Mouse (Mus musculus): ENCODE measurements around the gene Igsf11. TPM values are rescaled to one million over a fixed set of nuclear protein-coding genes. Genes with fewer than 3 reads are reported as not detected.

Gene Igsf11
- polyA plus RNA-seq, 2 experiments, result 0.03 to 0.16 TPM

DNA sequence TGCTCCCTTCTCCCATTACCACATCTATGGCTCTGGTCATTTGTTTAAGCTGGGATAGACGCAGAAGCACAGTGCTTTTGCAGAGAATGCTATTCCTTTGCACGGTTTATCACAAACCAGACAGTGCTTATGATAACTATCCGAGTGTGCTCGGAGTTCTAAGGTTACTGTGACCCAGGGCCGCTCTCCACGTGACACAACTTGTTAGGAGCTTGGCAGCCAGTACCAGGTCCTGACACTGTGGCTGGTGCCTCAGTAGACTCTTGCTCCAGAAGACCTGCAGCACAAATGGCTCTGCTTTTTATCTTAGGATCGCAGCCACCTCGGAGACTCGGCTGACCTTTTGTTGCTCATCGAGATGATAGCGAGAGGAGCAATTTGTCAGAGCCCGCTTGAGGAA lies 164.5 kb downstream of the Igsf11 start:
- Histone ChIP-seq H3K4me3 (ENCODE audit: insufficient read depth in 1 of 2, low read depth in 2 of 2, low read length in 2 of 2) (no peak overlapping the region), H3K9ac (replicated peaks) (no peak overlapping the region), H3K27me3 (ENCODE audit: control insufficient read depth, insufficient read depth, low read length) (no peaks in the 10 kb centered on the region), H3K9me3 (ENCODE audit: control insufficient read depth, low read length) (no peaks in the 10 kb centered on the region), H3K36me3 (replicated peaks; ENCODE audit: control insufficient read depth, insufficient read depth, low read depth) (no peaks in the 10 kb centered on the region), H3K4me1 (replicated peaks; ENCODE audit: control insufficient read depth in 2 of 2, insufficient read depth in 2 of 2, low read length in 1 of 2) (no peaks in the 10 kb centered on the region), H3K4me2 (ENCODE audit: low read depth) (no peak overlapping the region), H3K27ac (no peak overlapping the region)
- ATAC-seq (ENCODE audit: insufficient read depth) (no peak), DNase-seq (ENCODE audit: low read depth in 3 of 3, low spot score in 3 of 3) (no peak)
- no peak for TF ChIP-seq EP300 (IDR thresholded peaks at IDR 0.05; ENCODE audit: low read depth)
- no peak for TF ChIP-seq CTCF (IDR thresholded peaks at IDR 0.05; ENCODE audit: low read depth)
- WGBS (ENCODE audit: insufficient replicate concordance), result 35% methylated on average over 12 of the region's 12 CpGs

DNA sequence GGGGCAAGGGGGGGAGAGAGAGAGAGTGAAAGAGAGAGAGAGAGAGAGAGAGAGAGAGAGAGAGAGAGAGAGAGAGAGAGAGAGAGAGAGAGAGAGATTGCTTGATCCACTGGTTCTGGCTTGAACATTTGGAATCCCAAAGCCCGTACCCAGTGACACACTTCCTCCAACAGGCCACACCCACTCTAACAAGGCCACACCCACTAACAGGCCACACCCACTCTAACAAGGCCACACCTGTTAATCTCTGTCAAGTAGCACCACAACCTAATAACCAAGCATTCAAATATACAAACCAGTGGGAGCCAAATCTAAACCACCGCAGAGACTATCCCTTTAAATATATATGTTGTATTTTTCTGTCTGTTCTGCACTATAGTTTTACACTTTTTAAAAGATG lies 166.4 kb downstream of the Igsf11 start:
- DNase-seq (ENCODE audit: low read depth in 3 of 3, low spot score in 3 of 3), result no peak
- no peak for ATAC-seq (ENCODE audit: insufficient read depth)

DNA sequence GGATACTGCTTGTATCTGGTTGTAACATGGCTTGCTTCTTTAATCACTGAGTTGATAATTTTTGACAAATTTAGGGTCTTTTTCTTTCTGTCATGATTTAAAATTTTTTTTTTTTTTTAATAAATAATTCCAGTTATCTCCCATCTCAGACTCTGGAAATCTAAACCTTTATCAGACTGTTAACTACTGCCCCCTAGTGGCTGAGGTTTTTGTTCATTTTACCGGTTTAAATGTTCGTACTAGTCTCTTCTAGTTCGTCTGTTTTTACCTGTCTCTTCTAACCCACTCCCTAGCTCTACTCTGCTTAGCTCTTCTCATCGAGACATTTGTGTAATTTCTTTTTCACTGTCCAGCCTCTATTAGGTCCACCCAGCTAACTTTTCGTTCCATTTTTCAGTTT lies 170.1 kb downstream of the Igsf11 start:
- ATAC-seq (ENCODE audit: insufficient read depth), result no peak
- Histone ChIP-seq H3K4me2 (ENCODE audit: low read depth) (no peak overlapping the region), H3K9me3 (ENCODE audit: control insufficient read depth, low read length) (no peaks in the 10 kb centered on the region), H3K36me3 (replicated peaks; ENCODE audit: control insufficient read depth, insufficient read depth, low read depth) (no peaks in the 10 kb centered on the region), H3K27me3 (ENCODE audit: control insufficient read depth, insufficient read depth, low read length) (no peaks in the 10 kb centered on the region), H3K9ac (replicated peaks) (no peak overlapping the region), H3K27ac (no peak overlapping the region), H3K4me1 (replicated peaks; ENCODE audit: control insufficient read depth in 2 of 2, insufficient read depth in 2 of 2, low read length in 1 of 2) (no peaks in the 10 kb centered on the region), H3K4me3 (ENCODE audit: insufficient read depth in 1 of 2, low read depth in 2 of 2, low read length in 2 of 2) (no peak overlapping the region)
- 20% methylated on average over 5 of the region's 5 CpGs for WGBS (ENCODE audit: insufficient replicate concordance)
- no peak for DNase-seq (ENCODE audit: low read depth in 3 of 3, low spot score in 3 of 3)
- TF ChIP-seq CTCF (IDR thresholded peaks at IDR 0.05; ENCODE audit: low read depth) (peak; percentile 35; the same call in 1 of the 2 replicates), EP300 (IDR thresholded peaks at IDR 0.05; ENCODE audit: low read depth) (no peak)

More for the DNA sequence above, 166.4 kb downstream of the Igsf11 start:
- no peak overlapping the region for H3K27ac ChIP-seq
- no peaks in the 10 kb centered on the region for H3K36me3 ChIP-seq (replicated peaks; ENCODE audit: control insufficient read depth, insufficient read depth, low read depth)
- WGBS (ENCODE audit: insufficient replicate concordance), result 74% methylated on average over 2 of the region's 2 CpGs
- no peak overlapping the region for H3K9ac ChIP-seq (replicated peaks)
- no peaks in the 10 kb centered on the region for H3K27me3 ChIP-seq (ENCODE audit: control insufficient read depth, insufficient read depth, low read length)
- H3K9me3 ChIP-seq (ENCODE audit: control insufficient read depth, low read length), result no peaks in the 10 kb centered on the region
- H3K4me3 ChIP-seq (ENCODE audit: insufficient read depth in 1 of 2, low read depth in 2 of 2, low read length in 2 of 2), result no peak overlapping the region
- no peak overlapping the region for H3K4me2 ChIP-seq (ENCODE audit: low read depth)
- no peaks in the 10 kb centered on the region for H3K4me1 ChIP-seq (replicated peaks; ENCODE audit: control insufficient read depth in 2 of 2, insufficient read depth in 2 of 2, low read length in 1 of 2)
- TF ChIP-seq EP300 (IDR thresholded peaks at IDR 0.05; ENCODE audit: low read depth) (no peak), CTCF (IDR thresholded peaks at IDR 0.05; ENCODE audit: low read depth) (no peak)

DNA sequence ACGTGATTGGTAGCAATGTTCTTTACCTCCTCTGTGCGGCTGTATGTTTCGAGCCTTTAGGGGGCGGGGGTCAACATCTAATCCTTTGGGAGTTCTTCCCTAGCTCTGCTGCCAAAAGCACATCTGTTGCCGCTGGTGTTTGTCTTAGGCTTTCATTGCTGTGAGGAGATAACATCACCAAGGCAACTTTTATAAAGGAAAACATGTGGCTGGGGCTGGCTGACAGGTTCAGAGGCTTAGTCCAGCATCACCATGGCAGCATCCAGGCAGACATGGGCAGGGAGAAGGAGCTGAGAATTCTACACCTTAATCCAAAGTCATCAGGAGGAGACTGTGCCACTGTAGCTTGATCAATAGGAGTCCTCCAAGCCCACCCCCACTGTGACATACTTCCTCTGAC lies 173.1 kb downstream of the Igsf11 start:
- no peak overlapping the region for H3K4me2 ChIP-seq (ENCODE audit: low read depth)

DNA sequence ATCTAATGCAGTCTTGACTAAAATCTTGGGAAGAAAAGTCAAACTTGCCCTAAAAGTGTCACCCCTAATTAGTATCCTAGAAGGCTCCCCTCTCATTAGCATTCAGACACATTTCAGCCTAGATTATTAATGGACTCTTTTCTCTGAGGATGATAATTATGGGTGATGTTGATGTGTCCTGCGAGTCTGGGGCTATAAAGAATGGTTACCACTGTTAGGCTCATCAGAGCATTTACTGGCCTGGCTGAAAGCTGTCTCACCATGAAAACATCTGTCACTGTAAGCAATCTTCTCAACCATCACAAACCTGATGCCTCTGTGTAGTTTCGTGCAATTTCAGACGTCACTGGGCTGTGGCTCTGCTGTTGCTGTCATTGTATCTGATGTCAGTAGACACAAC lies 179.0 kb downstream of the Igsf11 start:
- 48% methylated on average over 3 of the region's 3 CpGs for WGBS (ENCODE audit: insufficient replicate concordance)
- no peak overlapping the region for H3K4me2 ChIP-seq (ENCODE audit: low read depth)
- no peak overlapping the region for H3K27ac ChIP-seq
- H3K4me1 ChIP-seq (replicated peaks; ENCODE audit: control insufficient read depth in 2 of 2, insufficient read depth in 2 of 2, low read length in 1 of 2), result no peaks in the 10 kb centered on the region
- H3K9me3 ChIP-seq (ENCODE audit: control insufficient read depth, low read length), result no peaks in the 10 kb centered on the region
- no peak for TF ChIP-seq EP300 (IDR thresholded peaks at IDR 0.05; ENCODE audit: low read depth)
- no peak for TF ChIP-seq CTCF (IDR thresholded peaks at IDR 0.05; ENCODE audit: low read depth)
- no peaks in the 10 kb centered on the region for H3K36me3 ChIP-seq (replicated peaks; ENCODE audit: control insufficient read depth, insufficient read depth, low read depth)
- no peak for ATAC-seq (ENCODE audit: insufficient read depth)
- H3K9ac ChIP-seq (replicated peaks), result no peak overlapping the region
- no peak for DNase-seq (ENCODE audit: low read depth in 3 of 3, low spot score in 3 of 3)
- H3K4me3 ChIP-seq (ENCODE audit: insufficient read depth in 1 of 2, low read depth in 2 of 2, low read length in 2 of 2), result no peak overlapping the region
- no peaks in the 10 kb centered on the region for H3K27me3 ChIP-seq (ENCODE audit: control insufficient read depth, insufficient read depth, low read length)

More for the DNA sequence above, 173.1 kb downstream of the Igsf11 start:
- H3K36me3 ChIP-seq (replicated peaks; ENCODE audit: control insufficient read depth, insufficient read depth, low read depth), result no peaks in the 10 kb centered on the region
- H3K9me3 ChIP-seq (ENCODE audit: control insufficient read depth, low read length), result no peaks in the 10 kb centered on the region
- H3K27ac ChIP-seq, result no peak overlapping the region
- 54% methylated on average over 5 of the region's 5 CpGs for WGBS (ENCODE audit: insufficient replicate concordance)
- no peak overlapping the region for H3K9ac ChIP-seq (replicated peaks)
- ATAC-seq (ENCODE audit: insufficient read depth), result no peak
- H3K4me1 ChIP-seq (replicated peaks; ENCODE audit: control insufficient read depth in 2 of 2, insufficient read depth in 2 of 2, low read length in 1 of 2), result no peaks in the 10 kb centered on the region
- TF ChIP-seq EP300 (IDR thresholded peaks at IDR 0.05; ENCODE audit: low read depth) (no peak), CTCF (IDR thresholded peaks at IDR 0.05; ENCODE audit: low read depth) (no peak)
- no peaks in the 10 kb centered on the region for H3K27me3 ChIP-seq (ENCODE audit: control insufficient read depth, insufficient read depth, low read length)
- no peak for DNase-seq (ENCODE audit: low read depth in 3 of 3, low spot score in 3 of 3)
- H3K4me3 ChIP-seq (ENCODE audit: insufficient read depth in 1 of 2, low read depth in 2 of 2, low read length in 2 of 2), result no peak overlapping the region

Other genes starting within 250 kb of the Igsf11 start
- gene Arhgap31, start 179.4 kb upstream of the Igsf11 start, polyA plus RNA-seq (2012; rRNA removed), result 0.69 and 0.88 TPM in 2 replicates
- 1.1 and 1.4 TPM in 2 replicates for gene Arhgap31, start 179.4 kb upstream of the Igsf11 start, polyA plus RNA-seq (2014; fragmentation: Nextera tagmentation; extraction: Ambion mirVana)
- gene B4galt4, start 150.4 kb upstream of the Igsf11 start, polyA plus RNA-seq (2012; rRNA removed), result 1.2 and 1.3 TPM in 2 replicates
- 2.3 and 2.8 TPM in 2 replicates for gene B4galt4, start 150.4 kb upstream of the Igsf11 start, polyA plus RNA-seq (2014; fragmentation: Nextera tagmentation; extraction: Ambion mirVana)
- gene Upk1b, start 92.3 kb upstream of the Igsf11 start, polyA plus RNA-seq (2012; rRNA removed), result 0.73 and 1.1 TPM in 2 replicates
- 2.0 and 2.4 TPM in 2 replicates for gene Upk1b, start 92.3 kb upstream of the Igsf11 start, polyA plus RNA-seq (2014; fragmentation: Nextera tagmentation; extraction: Ambion mirVana)
- gene 4930435E12Rik, start 63.9 kb upstream of the Igsf11 start, polyA plus RNA-seq (2012; rRNA removed), result not detected in 2 replicates
- not detected in 2 replicates for gene 4930435E12Rik, start 63.9 kb upstream of the Igsf11 start, polyA plus RNA-seq (2014; fragmentation: Nextera tagmentation; extraction: Ambion mirVana)

Data from liver, embryonic 14.5 days (tissue).